Mouse (Mus musculus): Measurements from ENCODE around the gene Tbc1d32. TPM values are rescaled to one million over a fixed set of nuclear protein-coding genes. Genes with fewer than 3 reads are reported as not detected.

The Tbc1d32 gene
- polyA plus RNA-seq (2014; fragmentation: Nextera tagmentation; extraction: Ambion mirVana), result 4.0 TPM in 2 replicates

DNA sequence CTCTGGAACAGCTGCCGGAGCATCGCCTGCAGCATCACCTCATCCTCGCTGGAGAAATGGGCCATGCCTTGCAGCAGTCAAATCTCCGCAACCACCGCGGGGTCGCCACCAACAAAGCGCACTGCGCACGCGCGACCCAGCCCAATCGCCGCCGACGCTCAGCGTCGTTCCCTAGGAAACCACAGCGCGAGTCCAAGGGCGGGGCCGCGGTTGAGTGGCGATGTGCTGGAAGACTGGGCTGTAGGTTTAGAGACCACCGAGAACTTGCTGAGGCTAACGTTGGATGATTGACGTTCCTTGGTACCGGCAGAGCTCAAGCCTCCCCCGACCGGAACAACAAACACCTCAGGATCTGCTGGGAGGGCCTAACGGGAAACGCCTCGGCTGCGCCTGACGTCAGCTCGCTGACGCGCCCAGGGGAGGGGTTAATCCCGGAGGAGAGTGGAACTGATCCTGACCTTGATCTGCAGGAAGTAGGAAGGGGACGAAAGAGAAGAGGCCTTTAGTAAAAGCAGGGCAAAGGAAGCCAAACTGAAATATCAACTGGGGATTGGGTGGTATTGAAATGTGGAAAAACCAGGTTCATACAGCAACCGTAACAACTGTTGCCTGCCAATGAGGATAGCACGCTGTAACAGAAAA is at the start of gene Tbc1d32:
Gene Tbc1d32 (minus strand): TSS at position 122 of the 642 bp plus-strand sequence.
- no peaks in the 10 kb centered on the region for H3K9me3 ChIP-seq (ENCODE audit: control insufficient read depth, low read length)
- H3K27ac ChIP-seq (ENCODE audit: low read depth, low read length), result peak within 1 kb of the TSS; percentile 81
- ATAC-seq (replicated peaks; ENCODE audit: low FRiP score) (peak; percentile 97), DNase-seq (ENCODE audit: low spot score) (peak; percentile 95)
- H3K4me1 ChIP-seq (replicated peaks; ENCODE audit: control insufficient read depth, insufficient read depth, low read length), result no peaks in the 10 kb centered on the region
- H3K4me2 ChIP-seq (ENCODE audit: low read depth, low read length, severe bottlenecking), result peak within 1 kb of the TSS; percentile 59
- no peaks in the 10 kb centered on the region for H3K36me3 ChIP-seq (ENCODE audit: control insufficient read depth, insufficient read depth, low read length)
- WGBS, result 4% methylated on average over 42 of the region's 42 CpGs
- H3K27me3 ChIP-seq (ENCODE audit: control insufficient read depth, insufficient read depth, low read length), result no peaks in the 10 kb centered on the region
- H3K4me3 ChIP-seq (ENCODE audit: low read depth, low read length), result peak within 1 kb of the TSS; percentile 45
- peak within 1 kb of the TSS; percentile 59 for H3K9ac ChIP-seq (ENCODE audit: low read length)

DNA sequence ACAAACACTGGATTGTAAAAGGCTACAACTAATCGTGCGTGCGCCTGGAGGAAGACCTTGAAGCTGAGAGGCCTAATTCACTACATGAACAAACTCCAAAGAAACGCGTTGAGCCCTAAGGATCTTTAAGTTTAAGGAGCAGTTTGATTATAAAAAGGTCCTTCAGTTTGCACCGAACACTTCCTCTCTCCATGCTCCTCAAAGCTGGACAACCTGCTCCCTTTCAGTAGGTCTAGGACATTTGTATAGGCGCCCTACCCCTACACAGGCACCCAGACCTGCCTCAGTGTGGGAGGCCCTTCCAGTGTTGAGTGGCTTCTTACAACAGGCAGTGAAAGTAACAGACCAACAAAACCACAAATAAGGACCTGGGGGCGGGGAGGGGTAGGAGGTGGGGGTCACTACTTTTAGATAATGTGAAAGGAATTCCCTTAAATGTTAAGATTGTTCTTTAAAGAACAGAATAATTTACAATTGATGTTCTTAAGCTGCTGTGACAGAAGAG is 666 bp downstream of the Tbc1d32 start:
- no peaks in the 10 kb centered on the region for H3K27me3 ChIP-seq (ENCODE audit: control insufficient read depth, insufficient read depth, low read length)
- H3K27ac ChIP-seq (ENCODE audit: low read depth, low read length), result no peak overlapping the region
- peak; percentile 52 for DNase-seq (ENCODE audit: low spot score)
- peak overlapping the region; percentile 40 for H3K9ac ChIP-seq (ENCODE audit: low read length)
- H3K4me2 ChIP-seq (ENCODE audit: low read depth, low read length, severe bottlenecking), result peak overlapping the region; percentile 59
- H3K9me3 ChIP-seq (ENCODE audit: control insufficient read depth, low read length), result no peaks in the 10 kb centered on the region
- WGBS, result 74% methylated on average over 8 of the region's 8 CpGs
- no peaks in the 10 kb centered on the region for H3K4me1 ChIP-seq (replicated peaks; ENCODE audit: control insufficient read depth, insufficient read depth, low read length)
- peak overlapping the region; percentile 45 for H3K4me3 ChIP-seq (ENCODE audit: low read depth, low read length)
- ATAC-seq (replicated peaks; ENCODE audit: low FRiP score), result no peak
- no peaks in the 10 kb centered on the region for H3K36me3 ChIP-seq (ENCODE audit: control insufficient read depth, insufficient read depth, low read length)

DNA sequence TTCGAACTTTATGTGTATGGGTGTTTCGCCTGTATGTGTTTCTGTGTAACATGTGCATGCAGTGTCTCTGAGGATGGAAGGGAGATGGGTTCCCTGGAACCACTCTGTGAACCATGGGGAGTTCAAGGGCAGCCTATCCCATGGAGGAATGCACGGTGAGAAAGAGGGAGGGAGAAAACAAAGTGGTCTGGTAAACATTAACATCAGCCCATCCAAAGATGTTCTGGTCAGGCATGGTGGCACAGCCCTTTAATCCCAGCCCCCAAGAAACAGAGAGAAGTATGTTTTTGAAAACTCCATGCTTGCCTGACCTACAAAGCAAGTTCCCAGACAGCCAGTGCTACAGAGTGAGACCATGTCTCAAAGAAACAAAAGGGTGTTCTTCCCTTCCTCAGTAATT is 12.7 kb downstream of the Tbc1d32 start:
- no peak overlapping the region for H3K4me3 ChIP-seq (ENCODE audit: low read depth, low read length)
- 86% methylated on average over 3 of the region's 3 CpGs for WGBS

DNA sequence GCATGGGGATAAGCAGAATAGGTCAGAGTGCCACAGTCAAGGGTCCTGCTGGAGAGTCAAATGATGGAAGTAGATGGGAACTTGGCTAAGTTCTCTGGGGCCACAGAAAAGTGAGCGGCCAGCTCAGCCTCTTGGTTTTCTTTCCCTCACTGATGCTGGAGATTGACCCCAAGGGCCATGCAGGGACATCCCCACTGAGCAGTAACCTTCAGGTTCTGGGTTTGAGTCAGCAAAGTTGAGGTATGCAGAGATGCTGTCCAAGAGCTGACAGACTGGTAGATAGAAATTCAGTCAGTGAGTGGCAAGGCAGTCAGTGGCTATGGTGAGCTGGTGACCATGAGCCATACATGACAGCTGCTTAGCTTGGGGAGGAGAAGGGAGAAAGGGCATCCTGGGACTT is 18.1 kb downstream of the Tbc1d32 start:
- WGBS, result 89% methylated on average over 1 of the region's 1 CpGs
- no peaks in the 10 kb centered on the region for H3K4me1 ChIP-seq (replicated peaks; ENCODE audit: control insufficient read depth, insufficient read depth, low read length)
- H3K4me2 ChIP-seq (ENCODE audit: low read depth, low read length, severe bottlenecking), result no peak overlapping the region
- ATAC-seq (replicated peaks; ENCODE audit: low FRiP score), result no peak
- DNase-seq (ENCODE audit: low spot score), result no peak
- no peaks in the 10 kb centered on the region for H3K36me3 ChIP-seq (ENCODE audit: control insufficient read depth, insufficient read depth, low read length)
- no peaks in the 10 kb centered on the region for H3K27me3 ChIP-seq (ENCODE audit: control insufficient read depth, insufficient read depth, low read length)
- H3K4me3 ChIP-seq (ENCODE audit: low read depth, low read length), result no peak overlapping the region
- no peaks in the 10 kb centered on the region for H3K9me3 ChIP-seq (ENCODE audit: control insufficient read depth, low read length)
- no peak overlapping the region for H3K27ac ChIP-seq (ENCODE audit: low read depth, low read length)
- H3K9ac ChIP-seq (ENCODE audit: low read length), result no peak overlapping the region

More for the DNA sequence above, 12.7 kb downstream of the Tbc1d32 start:
- DNase-seq (ENCODE audit: low spot score) (no peak), ATAC-seq (replicated peaks; ENCODE audit: low FRiP score) (no peak)
- H3K36me3 ChIP-seq (ENCODE audit: control insufficient read depth, insufficient read depth, low read length), result no peaks in the 10 kb centered on the region
- no peaks in the 10 kb centered on the region for H3K4me1 ChIP-seq (replicated peaks; ENCODE audit: control insufficient read depth, insufficient read depth, low read length)
- H3K9ac ChIP-seq (ENCODE audit: low read length), result no peak overlapping the region
- H3K27ac ChIP-seq (ENCODE audit: low read depth, low read length), result no peak overlapping the region
- no peaks in the 10 kb centered on the region for H3K9me3 ChIP-seq (ENCODE audit: control insufficient read depth, low read length)
- no peak overlapping the region for H3K4me2 ChIP-seq (ENCODE audit: low read depth, low read length, severe bottlenecking)
- H3K27me3 ChIP-seq (ENCODE audit: control insufficient read depth, insufficient read depth, low read length), result no peaks in the 10 kb centered on the region

DNA sequence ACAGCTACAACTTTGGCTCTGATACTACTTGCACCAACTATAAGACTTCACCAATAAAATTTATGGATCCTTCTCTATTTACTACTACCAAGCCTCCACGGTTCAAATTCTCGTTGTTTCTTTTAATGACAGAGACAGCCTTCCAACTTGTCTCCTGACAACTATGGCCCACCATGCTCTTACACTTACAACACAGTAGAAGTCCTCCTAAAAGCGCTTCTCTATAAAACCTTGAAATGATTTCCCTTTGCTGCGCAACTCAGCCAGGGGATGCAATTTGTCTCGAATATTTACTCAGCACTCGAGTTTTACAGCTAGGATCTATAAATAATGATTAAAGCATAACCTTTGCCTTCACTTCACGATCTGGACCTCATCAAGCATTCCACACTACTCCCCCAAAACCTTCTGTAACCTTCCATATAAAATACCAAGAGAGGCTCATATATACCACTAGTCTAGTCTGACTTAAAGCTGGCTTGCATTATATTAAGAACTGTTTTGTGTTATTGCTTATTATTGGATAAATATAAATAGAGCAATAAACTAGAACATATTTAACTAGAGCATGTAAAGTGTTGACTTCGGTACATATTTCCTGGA is 21.6 kb downstream of the Tbc1d32 start:
- no peaks in the 10 kb centered on the region for H3K27me3 ChIP-seq (ENCODE audit: control insufficient read depth, insufficient read depth, low read length)
- no peak overlapping the region for H3K4me3 ChIP-seq (ENCODE audit: low read depth, low read length)
- WGBS, result 92% methylated on average over 8 of the region's 8 CpGs
- ATAC-seq (replicated peaks; ENCODE audit: low FRiP score) (no peak), DNase-seq (ENCODE audit: low spot score) (no peak)
- no peak overlapping the region for H3K4me2 ChIP-seq (ENCODE audit: low read depth, low read length, severe bottlenecking)
- no peak overlapping the region for H3K9ac ChIP-seq (ENCODE audit: low read length)
- H3K9me3 ChIP-seq (ENCODE audit: control insufficient read depth, low read length), result no peaks in the 10 kb centered on the region
- no peaks in the 10 kb centered on the region for H3K36me3 ChIP-seq (ENCODE audit: control insufficient read depth, insufficient read depth, low read length)
- H3K27ac ChIP-seq (ENCODE audit: low read depth, low read length), result no peak overlapping the region
- no peaks in the 10 kb centered on the region for H3K4me1 ChIP-seq (replicated peaks; ENCODE audit: control insufficient read depth, insufficient read depth, low read length)

DNA sequence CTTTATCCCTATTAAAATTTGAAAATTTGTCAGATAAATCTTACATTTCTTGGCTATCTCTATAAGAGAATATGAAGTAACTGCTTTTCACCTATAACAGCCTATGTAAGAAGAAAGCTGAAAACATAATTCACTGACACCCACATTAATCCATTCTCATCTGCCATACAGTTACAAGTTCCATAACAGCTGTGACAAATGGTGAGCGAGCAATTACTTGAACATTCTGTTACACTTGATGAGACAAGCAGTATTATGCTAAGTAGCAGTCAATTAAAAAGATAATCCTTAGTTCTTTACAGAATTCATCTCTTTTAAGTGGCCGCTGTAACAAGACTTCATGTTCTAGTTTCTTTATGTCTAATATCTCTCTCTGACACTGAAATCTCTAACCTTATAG is 24.1 kb downstream of the Tbc1d32 start:
- no peak for ATAC-seq (replicated peaks; ENCODE audit: low FRiP score)
- Histone ChIP-seq H3K9ac (ENCODE audit: low read length) (no peak overlapping the region), H3K4me1 (replicated peaks; ENCODE audit: control insufficient read depth, insufficient read depth, low read length) (no peaks in the 10 kb centered on the region), H3K27ac (ENCODE audit: low read depth, low read length) (no peak overlapping the region), H3K9me3 (ENCODE audit: control insufficient read depth, low read length) (no peaks in the 10 kb centered on the region), H3K27me3 (ENCODE audit: control insufficient read depth, insufficient read depth, low read length) (no peaks in the 10 kb centered on the region), H3K36me3 (ENCODE audit: control insufficient read depth, insufficient read depth, low read length) (no peaks in the 10 kb centered on the region), H3K4me2 (ENCODE audit: low read depth, low read length, severe bottlenecking) (no peak overlapping the region), H3K4me3 (ENCODE audit: low read depth, low read length) (no peak overlapping the region)
- no peak for DNase-seq (ENCODE audit: low spot score)
- WGBS, result 90% methylated on average over 2 of the region's 2 CpGs

DNA sequence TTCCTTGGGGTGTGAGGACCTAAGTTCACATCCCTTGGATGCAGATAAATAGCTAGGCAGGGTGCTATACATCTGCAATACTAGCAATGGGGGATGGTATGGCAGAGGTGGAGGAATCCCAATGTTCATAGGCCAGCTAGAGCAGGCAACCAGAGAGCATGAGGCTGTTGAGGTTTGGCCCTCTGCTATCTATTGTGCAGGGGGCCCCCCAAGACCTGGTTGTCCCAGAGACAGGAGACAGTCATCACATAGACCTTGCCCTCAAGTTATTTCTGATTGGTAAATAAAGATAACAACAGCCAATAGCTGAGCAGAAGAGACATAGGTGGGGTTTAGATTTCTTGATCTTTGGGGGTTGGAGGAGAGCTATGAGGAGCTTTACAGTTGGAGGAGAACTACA is 28.6 kb downstream of the Tbc1d32 start:
- no peak overlapping the region for H3K4me2 ChIP-seq (ENCODE audit: low read depth, low read length, severe bottlenecking)
- no peak for ATAC-seq (replicated peaks; ENCODE audit: low FRiP score)
- no peak overlapping the region for H3K27ac ChIP-seq (ENCODE audit: low read depth, low read length)
- no peak overlapping the region for H3K4me3 ChIP-seq (ENCODE audit: low read depth, low read length)
- no peaks in the 10 kb centered on the region for H3K36me3 ChIP-seq (ENCODE audit: control insufficient read depth, insufficient read depth, low read length)
- no peaks in the 10 kb centered on the region for H3K27me3 ChIP-seq (ENCODE audit: control insufficient read depth, insufficient read depth, low read length)
- no peaks in the 10 kb centered on the region for H3K4me1 ChIP-seq (replicated peaks; ENCODE audit: control insufficient read depth, insufficient read depth, low read length)
- DNase-seq (ENCODE audit: low spot score), result no peak
- H3K9ac ChIP-seq (ENCODE audit: low read length), result no peak overlapping the region
- H3K9me3 ChIP-seq (ENCODE audit: control insufficient read depth, low read length), result no peaks in the 10 kb centered on the region

DNA sequence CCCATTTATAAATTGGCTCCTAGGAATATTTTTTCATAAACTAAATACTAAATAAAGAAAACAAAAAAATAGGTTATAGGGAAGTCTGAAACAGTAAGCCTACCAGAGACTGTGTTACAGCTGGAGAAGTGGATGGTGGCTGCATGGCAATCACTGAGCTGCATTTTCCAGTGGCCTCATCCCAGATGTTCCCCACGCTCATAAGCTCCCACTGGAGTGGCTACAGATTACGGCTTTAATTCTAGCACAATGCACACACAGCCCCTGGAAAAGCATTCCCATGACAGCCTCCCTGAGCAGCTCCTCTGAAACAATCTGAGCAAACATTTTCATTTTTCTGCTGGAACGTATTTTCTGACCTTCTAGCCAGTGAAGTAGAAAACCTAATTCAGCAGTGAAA is 29.8 kb downstream of the Tbc1d32 start:
- Histone ChIP-seq H3K27me3 (ENCODE audit: control insufficient read depth, insufficient read depth, low read length) (no peaks in the 10 kb centered on the region), H3K27ac (ENCODE audit: low read depth, low read length) (no peak overlapping the region), H3K9ac (ENCODE audit: low read length) (no peak overlapping the region), H3K36me3 (ENCODE audit: control insufficient read depth, insufficient read depth, low read length) (no peaks in the 10 kb centered on the region), H3K4me2 (ENCODE audit: low read depth, low read length, severe bottlenecking) (no peak overlapping the region), H3K4me3 (ENCODE audit: low read depth, low read length) (no peak overlapping the region), H3K4me1 (replicated peaks; ENCODE audit: control insufficient read depth, insufficient read depth, low read length) (no peaks in the 10 kb centered on the region), H3K9me3 (ENCODE audit: control insufficient read depth, low read length) (no peaks in the 10 kb centered on the region)
- WGBS, result 73% methylated on average over 3 of the region's 3 CpGs
- DNase-seq (ENCODE audit: low spot score) (no peak), ATAC-seq (replicated peaks; ENCODE audit: low FRiP score) (no peak)

DNA sequence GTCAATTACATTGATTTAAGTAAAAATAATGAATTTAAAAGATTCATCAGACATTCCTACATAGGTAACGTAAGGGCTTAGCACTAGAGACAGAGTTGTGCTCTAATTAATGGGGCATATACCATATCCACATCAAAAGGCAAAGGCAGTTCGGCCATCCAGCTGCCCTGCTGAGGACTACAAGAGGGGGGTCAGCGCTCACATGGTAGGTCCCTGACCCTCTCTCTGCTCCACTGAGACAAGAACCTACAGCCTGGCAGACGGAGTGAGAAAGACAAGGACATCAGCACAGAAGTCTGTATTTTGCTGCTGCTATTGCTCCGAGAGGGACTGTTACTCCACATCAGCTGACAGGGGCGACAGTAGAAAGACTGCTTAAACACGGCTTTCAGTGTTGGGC is 34.2 kb downstream of the Tbc1d32 start:
- Histone ChIP-seq H3K36me3 (ENCODE audit: control insufficient read depth, insufficient read depth, low read length) (no peaks in the 10 kb centered on the region), H3K9me3 (ENCODE audit: control insufficient read depth, low read length) (no peaks in the 10 kb centered on the region), H3K4me2 (ENCODE audit: low read depth, low read length, severe bottlenecking) (no peak overlapping the region), H3K27ac (ENCODE audit: low read depth, low read length) (no peak overlapping the region), H3K4me3 (ENCODE audit: low read depth, low read length) (no peak overlapping the region), H3K4me1 (replicated peaks; ENCODE audit: control insufficient read depth, insufficient read depth, low read length) (no peaks in the 10 kb centered on the region), H3K27me3 (ENCODE audit: control insufficient read depth, insufficient read depth, low read length) (no peaks in the 10 kb centered on the region), H3K9ac (ENCODE audit: low read length) (no peak overlapping the region)
- 72% methylated on average over 7 of the region's 7 CpGs for WGBS
- DNase-seq (ENCODE audit: low spot score) (no peak), ATAC-seq (replicated peaks; ENCODE audit: low FRiP score) (no peak)

All from forebrain, embryonic 11.5 days (tissue).